Mouse (Mus musculus): ENCODE measurements at regions not wholly inside any gene's neighbourhood (a gene's known extent, or its start where the extent isn't known, plus 50 kb on each side); places are given as distances from the start of the nearest gene placed in this dataset.

- Histone ChIP-seq H3ac (ENCODE audit: control insufficient read depth, insufficient read length, low read depth) (no peak overlapping the region), H3K36me3 (ENCODE audit: control insufficient read depth, insufficient read depth) (no peaks in the 10 kb centered on the region), H3K27me3 (ENCODE audit: control insufficient read depth, insufficient read depth, insufficient read length) (no peaks in the 10 kb centered on the region), H3K79me2 (ENCODE audit: control insufficient read depth, insufficient read depth) (no peaks in the 10 kb centered on the region), H3K4me3 (ENCODE audit: insufficient read depth, poor library complexity, severe bottlenecking) (no peak overlapping the region), H3K79me3 (ENCODE audit: low read depth) (no peaks in the 10 kb centered on the region)
- no peak for TF ChIP-seq MYOD1 (IDR thresholded peaks at IDR 0.05; ENCODE audit: control insufficient read depth, insufficient read length, low read depth)
- TF ChIP-seq MAX (IDR thresholded peaks at IDR 0.05) = no peak
- no peak for TF ChIP-seq FOSL1 (IDR thresholded peaks at IDR 0.05; ENCODE audit: insufficient read depth, low read length, poor library complexity, severe bottlenecking)
- TF ChIP-seq MYOG (IDR thresholded peaks at IDR 0.05; ENCODE audit: control insufficient read depth, extremely low read depth, insufficient read length) = no peak
- no peak for TF ChIP-seq CTCF (IDR thresholded peaks at IDR 0.05; ENCODE audit: control insufficient read depth, insufficient read depth, insufficient read length)
- no peak for TF ChIP-seq CEBPB (IDR thresholded peaks at IDR 0.05; ENCODE audit: low read depth)
- TF ChIP-seq USF1 (IDR thresholded peaks at IDR 0.05; ENCODE audit: low read depth) = no peak
Measured at GRCm38 (mm10) chr13:112161886-112162285, 126.4 kb upstream of the Ankrd55 start.

GRCm38 (mm10) chr13:112165921-112166320 is 122.3 kb upstream of the Ankrd55 start:
- Histone ChIP-seq H3K79me2 (ENCODE audit: control insufficient read depth, insufficient read depth) (no peaks in the 10 kb centered on the region), H3K36me3 (ENCODE audit: control insufficient read depth, insufficient read depth) (no peaks in the 10 kb centered on the region), H3K79me3 (ENCODE audit: low read depth) (no peaks in the 10 kb centered on the region), H3K27me3 (ENCODE audit: control insufficient read depth, insufficient read depth, insufficient read length) (no peaks in the 10 kb centered on the region), H3ac (ENCODE audit: control insufficient read depth, insufficient read length, low read depth) (no peak overlapping the region), H3K4me3 (ENCODE audit: insufficient read depth, poor library complexity, severe bottlenecking) (no peak overlapping the region)
- TF ChIP-seq MAX (IDR thresholded peaks at IDR 0.05) = no peak
- no peak for TF ChIP-seq FOSL1 (IDR thresholded peaks at IDR 0.05; ENCODE audit: insufficient read depth, low read length, poor library complexity, severe bottlenecking)
- TF ChIP-seq CTCF (IDR thresholded peaks at IDR 0.05; ENCODE audit: control insufficient read depth, insufficient read depth, insufficient read length) = no peak
- TF ChIP-seq MYOG (IDR thresholded peaks at IDR 0.05; ENCODE audit: control insufficient read depth, extremely low read depth, insufficient read length) = no peak
- TF ChIP-seq MYOD1 (IDR thresholded peaks at IDR 0.05; ENCODE audit: control insufficient read depth, insufficient read length, low read depth) = no peak
- TF ChIP-seq USF1 (IDR thresholded peaks at IDR 0.05; ENCODE audit: low read depth) = no peak
- TF ChIP-seq CEBPB (IDR thresholded peaks at IDR 0.05; ENCODE audit: low read depth) = no peak

GRCm38 (mm10) chr13:112166338-112166802 is 121.9 kb upstream of the Ankrd55 start:
- H3K79me3 ChIP-seq (ENCODE audit: low read depth) = no peaks in the 10 kb centered on the region
- H3K36me3 ChIP-seq (ENCODE audit: control insufficient read depth, insufficient read depth) = no peaks in the 10 kb centered on the region
- no peaks in the 10 kb centered on the region for H3K79me2 ChIP-seq (ENCODE audit: control insufficient read depth, insufficient read depth)
- TF ChIP-seq CTCF (IDR thresholded peaks at IDR 0.05; ENCODE audit: control insufficient read depth, insufficient read depth, insufficient read length) = no peak
- no peak for TF ChIP-seq CEBPB (IDR thresholded peaks at IDR 0.05; ENCODE audit: low read depth)
- TF ChIP-seq USF1 (IDR thresholded peaks at IDR 0.05; ENCODE audit: low read depth) = no peak
- TF ChIP-seq MAX (IDR thresholded peaks at IDR 0.05) = no peak
- no peak for TF ChIP-seq MYOG (IDR thresholded peaks at IDR 0.05; ENCODE audit: control insufficient read depth, extremely low read depth, insufficient read length)
- no peak for TF ChIP-seq MYOD1 (IDR thresholded peaks at IDR 0.05; ENCODE audit: control insufficient read depth, insufficient read length, low read depth)
- TF ChIP-seq FOSL1 (IDR thresholded peaks at IDR 0.05; ENCODE audit: insufficient read depth, low read length, poor library complexity, severe bottlenecking) = no peak
- no peak overlapping the region for H3ac ChIP-seq (ENCODE audit: control insufficient read depth, insufficient read length, low read depth)
- H3K27me3 ChIP-seq (ENCODE audit: control insufficient read depth, insufficient read depth, insufficient read length) = no peaks in the 10 kb centered on the region
- H3K4me3 ChIP-seq (ENCODE audit: insufficient read depth, poor library complexity, severe bottlenecking) = no peak overlapping the region

- no peak overlapping the region for H3K4me3 ChIP-seq (ENCODE audit: insufficient read depth, poor library complexity, severe bottlenecking)
- H3K27me3 ChIP-seq (ENCODE audit: control insufficient read depth, insufficient read depth, insufficient read length) = no peaks in the 10 kb centered on the region
- no peak for TF ChIP-seq MYOD1 (IDR thresholded peaks at IDR 0.05; ENCODE audit: control insufficient read depth, insufficient read length, low read depth)
- no peak for TF ChIP-seq MAX (IDR thresholded peaks at IDR 0.05)
- no peak for TF ChIP-seq USF1 (IDR thresholded peaks at IDR 0.05; ENCODE audit: low read depth)
- no peak for TF ChIP-seq CEBPB (IDR thresholded peaks at IDR 0.05; ENCODE audit: low read depth)
- TF ChIP-seq MYOG (IDR thresholded peaks at IDR 0.05; ENCODE audit: control insufficient read depth, extremely low read depth, insufficient read length) = no peak
- TF ChIP-seq CTCF (IDR thresholded peaks at IDR 0.05; ENCODE audit: control insufficient read depth, insufficient read depth, insufficient read length) = no peak
- no peak for TF ChIP-seq FOSL1 (IDR thresholded peaks at IDR 0.05; ENCODE audit: insufficient read depth, low read length, poor library complexity, severe bottlenecking)
- H3K79me2 ChIP-seq (ENCODE audit: control insufficient read depth, insufficient read depth) = no peaks in the 10 kb centered on the region
- no peak overlapping the region for H3ac ChIP-seq (ENCODE audit: control insufficient read depth, insufficient read length, low read depth)
- no peaks in the 10 kb centered on the region for H3K36me3 ChIP-seq (ENCODE audit: control insufficient read depth, insufficient read depth)
- H3K79me3 ChIP-seq (ENCODE audit: low read depth) = no peaks in the 10 kb centered on the region
Measured at GRCm38 (mm10) chr13:112168468-112168867, 119.8 kb upstream of the Ankrd55 start.

GRCm38 (mm10) chr13:112170872-112171271 is 117.4 kb upstream of the Ankrd55 start:
- no peak overlapping the region for H3K4me3 ChIP-seq (ENCODE audit: insufficient read depth, poor library complexity, severe bottlenecking)
- TF ChIP-seq FOSL1 (IDR thresholded peaks at IDR 0.05; ENCODE audit: insufficient read depth, low read length, poor library complexity, severe bottlenecking) = no peak
- TF ChIP-seq USF1 (IDR thresholded peaks at IDR 0.05; ENCODE audit: low read depth) = no peak
- no peak for TF ChIP-seq MYOD1 (IDR thresholded peaks at IDR 0.05; ENCODE audit: control insufficient read depth, insufficient read length, low read depth)
- no peak for TF ChIP-seq MAX (IDR thresholded peaks at IDR 0.05)
- TF ChIP-seq MYOG (IDR thresholded peaks at IDR 0.05; ENCODE audit: control insufficient read depth, extremely low read depth, insufficient read length) = no peak
- no peaks in the 10 kb centered on the region for H3K36me3 ChIP-seq (ENCODE audit: control insufficient read depth, insufficient read depth)
- no peaks in the 10 kb centered on the region for H3K79me3 ChIP-seq (ENCODE audit: low read depth)
- H3ac ChIP-seq (ENCODE audit: control insufficient read depth, insufficient read length, low read depth) = no peak overlapping the region
- no peaks in the 10 kb centered on the region for H3K79me2 ChIP-seq (ENCODE audit: control insufficient read depth, insufficient read depth)
- H3K27me3 ChIP-seq (ENCODE audit: control insufficient read depth, insufficient read depth, insufficient read length) = no peaks in the 10 kb centered on the region
